Mouse (Mus musculus): ENCODE data around the gene Psip1. TPM values are rescaled to one million over a fixed set of nuclear protein-coding genes. Genes with fewer than 3 reads are reported as not detected.

The Psip1 gene
- total and polyA plus RNA-seq, 2 experiments: 4.4 to 16.0 TPM

DNA sequence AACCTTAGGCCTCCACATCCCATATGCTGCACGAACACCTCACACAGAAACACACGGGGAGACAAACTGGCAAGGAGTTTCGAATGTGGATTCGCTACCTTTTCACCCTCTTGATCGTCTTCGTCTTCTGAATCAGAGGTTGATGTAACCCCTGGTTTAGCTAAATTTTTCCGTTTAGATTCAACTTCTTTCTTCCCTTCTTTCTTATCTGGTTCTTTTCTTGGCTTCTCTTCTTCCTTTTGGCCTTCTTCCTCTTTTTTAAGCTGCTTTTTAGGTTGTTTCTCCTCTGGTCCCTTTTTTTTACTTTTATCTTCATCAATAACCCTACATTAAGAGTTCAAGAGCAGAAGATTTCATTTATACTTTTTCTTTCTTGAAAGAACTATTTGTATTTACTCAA, 21.4 kb downstream of the Psip1 start:
- no peak for DNase-seq (ENCODE audit: extremely low read depth, low read depth, low spot score)
- WGBS: 88% methylated on average over 7 of the region's 7 CpGs
- no peak overlapping the region for H3K4me3 ChIP-seq (ENCODE audit: insufficient read depth, low read depth, low read length)
- no peak overlapping the region for H3K27ac ChIP-seq (replicated peaks; ENCODE audit: insufficient read depth, low read depth, low read length)
- no peaks in the 10 kb centered on the region for H3K27me3 ChIP-seq (ENCODE audit: control insufficient read depth, insufficient read depth, low read length)
- no peaks in the 10 kb centered on the region for H3K4me1 ChIP-seq (ENCODE audit: control insufficient read depth, insufficient read depth, low read length)
- H3K36me3 ChIP-seq (ENCODE audit: control insufficient read depth, insufficient read depth, low read length): peaks cover 44% of the 10 kb centered on the region
- TF ChIP-seq CTCF (IDR thresholded peaks at IDR 0.05; ENCODE audit: low read depth, low read length): no peak
- no peak for TF ChIP-seq POLR2A (IDR thresholded peaks at IDR 0.05; ENCODE audit: extremely low read depth, insufficient read depth, low read length)
- H3K79me2 ChIP-seq (ENCODE audit: control insufficient read depth, insufficient read depth, low read length): no peaks in the 10 kb centered on the region
- no peak overlapping the region for H3K9ac ChIP-seq (ENCODE audit: low read depth, low read length)

DNA sequence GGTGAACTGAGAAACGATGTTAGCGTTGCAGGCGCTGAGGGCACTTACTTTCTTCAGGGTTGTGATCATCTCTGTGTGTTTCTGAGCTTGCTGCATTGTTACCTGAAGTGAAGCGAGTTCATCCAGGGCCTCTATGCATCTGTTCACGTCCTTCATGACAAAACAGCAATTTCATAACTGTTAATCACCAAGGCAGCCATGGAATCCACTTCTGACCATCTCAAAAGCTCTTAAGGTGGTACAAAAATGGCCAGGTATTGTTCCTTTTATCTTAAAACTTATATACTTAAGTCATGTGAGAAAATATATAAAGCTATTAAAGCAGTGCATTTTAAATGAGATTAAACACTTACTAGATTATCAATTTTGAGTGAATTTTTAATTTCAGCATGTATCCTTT, 26.2 kb downstream of the Psip1 start:
- TF ChIP-seq POLR2A (IDR thresholded peaks at IDR 0.05; ENCODE audit: extremely low read depth, insufficient read depth, low read length) (no peak), CTCF (IDR thresholded peaks at IDR 0.05; ENCODE audit: low read depth, low read length) (no peak)
- Histone ChIP-seq H3K27me3 (ENCODE audit: control insufficient read depth, insufficient read depth, low read length) (no peaks in the 10 kb centered on the region), H3K9ac (ENCODE audit: low read depth, low read length) (no peak overlapping the region), H3K4me1 (ENCODE audit: control insufficient read depth, insufficient read depth, low read length) (no peaks in the 10 kb centered on the region), H3K4me3 (ENCODE audit: insufficient read depth, low read depth, low read length) (no peak overlapping the region), H3K36me3 (ENCODE audit: control insufficient read depth, insufficient read depth, low read length) (peaks cover 55% of the 10 kb centered on the region), H3K79me2 (ENCODE audit: control insufficient read depth, insufficient read depth, low read length) (no peaks in the 10 kb centered on the region), H3K27ac (replicated peaks; ENCODE audit: insufficient read depth, low read depth, low read length) (no peak overlapping the region)
- 93% methylated on average over 5 of the region's 5 CpGs for WGBS
- no peak for DNase-seq (ENCODE audit: extremely low read depth, low read depth, low spot score)

DNA sequence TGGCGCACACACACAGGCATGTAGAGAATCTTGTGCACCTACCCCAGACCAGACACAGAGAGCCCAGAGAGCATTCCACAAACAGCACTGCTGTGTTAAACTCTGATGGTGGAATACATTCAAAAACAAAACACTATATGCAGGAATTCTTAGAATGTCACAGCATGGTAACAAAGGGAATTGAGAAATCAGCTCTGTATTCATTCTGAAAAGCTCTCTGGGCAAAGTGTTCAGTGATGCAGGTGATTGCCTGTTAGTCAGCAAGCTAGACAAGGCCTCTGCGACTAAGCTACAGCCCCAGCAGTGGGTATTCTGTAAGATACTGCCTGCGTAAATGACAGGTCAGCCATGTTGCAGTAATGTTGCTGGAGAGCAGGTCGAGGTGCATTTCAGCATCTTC, 35.5 kb downstream of the Psip1 start:
- Histone ChIP-seq H3K9ac (ENCODE audit: low read depth, low read length) (no peak overlapping the region), H3K36me3 (ENCODE audit: control insufficient read depth, insufficient read depth, low read length) (peaks cover 40% of the 10 kb centered on the region), H3K27me3 (ENCODE audit: control insufficient read depth, insufficient read depth, low read length) (no peaks in the 10 kb centered on the region), H3K4me1 (ENCODE audit: control insufficient read depth, insufficient read depth, low read length) (no peaks in the 10 kb centered on the region), H3K27ac (replicated peaks; ENCODE audit: insufficient read depth, low read depth, low read length) (no peak overlapping the region), H3K79me2 (ENCODE audit: control insufficient read depth, insufficient read depth, low read length) (no peaks in the 10 kb centered on the region), H3K4me3 (ENCODE audit: insufficient read depth, low read depth, low read length) (no peak overlapping the region)
- WGBS: 96% methylated on average over 4 of the region's 4 CpGs
- TF ChIP-seq POLR2A (IDR thresholded peaks at IDR 0.05; ENCODE audit: extremely low read depth, insufficient read depth, low read length) (no peak), CTCF (IDR thresholded peaks at IDR 0.05; ENCODE audit: low read depth, low read length) (no peak)
- no peak for DNase-seq (ENCODE audit: extremely low read depth, low read depth, low spot score)

DNA sequence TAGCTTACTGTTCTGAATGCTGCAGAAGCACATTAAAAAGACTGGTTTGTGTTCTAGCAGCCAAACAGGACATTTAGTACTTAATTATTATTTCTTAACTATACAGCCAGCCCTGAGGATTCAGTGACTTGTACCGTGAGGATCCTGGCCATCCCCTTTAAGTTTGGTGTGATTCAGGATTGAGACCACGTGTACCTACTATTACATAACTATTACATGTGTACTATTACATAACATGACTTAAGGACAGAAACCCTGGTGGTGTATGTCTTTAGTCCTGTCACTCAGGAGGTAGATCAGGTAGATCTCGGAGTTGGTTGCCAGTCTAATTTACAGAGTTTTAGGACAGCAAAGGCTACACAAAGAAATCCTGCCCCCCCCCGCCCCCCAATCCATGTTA, 45.2 kb downstream of the Psip1 start:
- H3K27ac ChIP-seq (replicated peaks; ENCODE audit: insufficient read depth, low read depth, low read length): no peak overlapping the region
- no peaks in the 10 kb centered on the region for H3K4me1 ChIP-seq (ENCODE audit: control insufficient read depth, insufficient read depth, low read length)
- no peak for TF ChIP-seq POLR2A (IDR thresholded peaks at IDR 0.05; ENCODE audit: extremely low read depth, insufficient read depth, low read length)
- TF ChIP-seq CTCF (IDR thresholded peaks at IDR 0.05; ENCODE audit: low read depth, low read length): no peak
- peaks cover 26% of the 10 kb centered on the region for H3K36me3 ChIP-seq (ENCODE audit: control insufficient read depth, insufficient read depth, low read length)
- DNase-seq (ENCODE audit: extremely low read depth, low read depth, low spot score): peak; percentile 24
- H3K27me3 ChIP-seq (ENCODE audit: control insufficient read depth, insufficient read depth, low read length): no peaks in the 10 kb centered on the region
- WGBS: 71% methylated on average over 4 of the region's 4 CpGs
- H3K79me2 ChIP-seq (ENCODE audit: control insufficient read depth, insufficient read depth, low read length): no peaks in the 10 kb centered on the region; the same call in 1 of the 2 replicates
- no peak overlapping the region for H3K4me3 ChIP-seq (ENCODE audit: insufficient read depth, low read depth, low read length)
- H3K9ac ChIP-seq (ENCODE audit: low read depth, low read length): no peak overlapping the region

DNA sequence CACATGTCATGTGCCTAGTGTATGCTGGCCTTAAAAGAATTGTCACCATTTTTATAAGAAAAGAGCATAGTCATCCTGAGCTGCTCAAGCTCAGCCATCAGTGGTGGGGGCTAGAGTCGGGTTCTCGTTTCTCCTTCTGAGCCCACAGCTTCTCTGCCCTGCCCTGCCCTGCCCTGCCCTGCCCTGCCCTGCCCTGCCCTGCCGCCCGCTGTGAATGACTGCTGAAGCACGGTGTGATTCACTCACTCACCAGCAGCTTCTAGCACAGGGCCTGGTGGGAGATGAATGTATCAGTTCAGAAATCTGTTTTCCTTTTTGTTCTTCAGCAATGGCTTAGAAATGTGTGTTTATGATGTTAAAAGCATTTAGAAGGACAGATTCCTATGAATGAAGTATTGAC, 47.2 kb downstream of the Psip1 start:
- H3K9ac ChIP-seq (ENCODE audit: low read depth, low read length): no peak overlapping the region
- TF ChIP-seq CTCF (IDR thresholded peaks at IDR 0.05; ENCODE audit: low read depth, low read length) (no peak), POLR2A (IDR thresholded peaks at IDR 0.05; ENCODE audit: extremely low read depth, insufficient read depth, low read length) (no peak)
- no peak overlapping the region for H3K27ac ChIP-seq (replicated peaks; ENCODE audit: insufficient read depth, low read depth, low read length)
- peaks cover 40% of the 10 kb centered on the region for H3K36me3 ChIP-seq (ENCODE audit: control insufficient read depth, insufficient read depth, low read length)
- H3K27me3 ChIP-seq (ENCODE audit: control insufficient read depth, insufficient read depth, low read length): no peaks in the 10 kb centered on the region
- H3K79me2 ChIP-seq (ENCODE audit: control insufficient read depth, insufficient read depth, low read length): no peaks in the 10 kb centered on the region; the same call in 1 of the 2 replicates
- 78% methylated on average over 5 of the region's 5 CpGs for WGBS
- no peaks in the 10 kb centered on the region for H3K4me1 ChIP-seq (ENCODE audit: control insufficient read depth, insufficient read depth, low read length)
- H3K4me3 ChIP-seq (ENCODE audit: insufficient read depth, low read depth, low read length): no peak overlapping the region
- DNase-seq (ENCODE audit: extremely low read depth, low read depth, low spot score): no peak

- Histone ChIP-seq H3K27ac (replicated peaks; ENCODE audit: insufficient read depth, low read depth, low read length) (no peak overlapping the region), H3K27me3 (ENCODE audit: control insufficient read depth, insufficient read depth, low read length) (no peaks in the 10 kb centered on the region), H3K9ac (ENCODE audit: low read depth, low read length) (no peak overlapping the region), H3K79me2 (ENCODE audit: control insufficient read depth, insufficient read depth, low read length) (no peaks in the 10 kb centered on the region; the same call in 1 of the 2 replicates), H3K4me1 (ENCODE audit: control insufficient read depth, insufficient read depth, low read length) (no peaks in the 10 kb centered on the region), H3K4me3 (ENCODE audit: insufficient read depth, low read depth, low read length) (no peak overlapping the region), H3K36me3 (ENCODE audit: control insufficient read depth, insufficient read depth, low read length) (peaks cover 42% of the 10 kb centered on the region)
- no peak for TF ChIP-seq CTCF (IDR thresholded peaks at IDR 0.05; ENCODE audit: low read depth, low read length)
- no peak for TF ChIP-seq POLR2A (IDR thresholded peaks at IDR 0.05; ENCODE audit: extremely low read depth, insufficient read depth, low read length)
- no peak for DNase-seq (ENCODE audit: extremely low read depth, low read depth, low spot score)
Observed at GRCm38 (mm10) chr4:83438116-83438515, 48.1 kb downstream of the Psip1 start.
